Mouse (Mus musculus) small intestine, adult 2 months (tissue): ENCODE data around the gene Tekt4.

Source experiments
- CTCF ChIP-seq: fragments of 200-500 bp; IDR thresholded peaks from 2 replicates; pipeline ENCODE4 v1.5.1; 2012; ENCODE audit warnings: low read depth, mild to moderate bottlenecking, control low read depth, inconsistent platforms, low read length, moderate library complexity, mixed read lengths; ENCODE audit not compliant: insufficient replicate concordance, insufficient read length; ENCODE audit errors: extremely low read depth
- POLR2A ChIP-seq: fragments of 200-500 bp; IDR thresholded peaks from 2 replicates; pipeline ENCODE4 v1.6.1; 2012; ENCODE audit warnings: low read depth, mild to moderate bottlenecking, control low read depth, inconsistent platforms, low read length, moderate library complexity

- TF ChIP-seq CTCF (no peak), POLR2A (no peak)
Observed at GRCm38 (mm10) chr17:25430534-25430933, 23.9 kb upstream of the Tekt4 start.
